Mouse (Mus musculus) heart, postnatal 0 days (tissue): ENCODE data around the gene Tnfrsf17. TPM values are rescaled to one million over a fixed set of nuclear protein-coding genes. Genes with fewer than 3 reads are reported as not detected.
A peak's percentile ranks its signal among the peaks of the same experiment; 100 is the strongest.
"Not testable (repeated sequence)": the region's sequence is repeated elsewhere in the genome, so short reads cannot be mapped to it uniquely, and the experiment has no call there.

Experiments used
- ATAC-seq: fragments of 200-750 bp; cut with Nextera tagmentation; 2 replicates; pipeline ENCODE4 v1.8.0; 2017; ENCODE audit warnings: low read depth, moderate number of reproducible peaks, moderate library complexity; ENCODE audit not compliant: insufficient read depth
- DNase-seq: peaks from one replicate; pipeline ENCODE4 v3.0.0-alpha.2; 2016; ENCODE audit warnings: low spot score
- H3K27ac ChIP-seq: fragments of 300-500 bp; sonication (generic); 2 replicates; pipeline ENCODE4 v1.5.1; 2014; ENCODE audit warnings: low read depth, mild to moderate bottlenecking
- H3K27me3 ChIP-seq: fragments of 300-500 bp; sonication (generic); 2 replicates; pipeline ENCODE4 v1.6.1; 2014; ENCODE audit warnings: low read length, mixed read lengths; ENCODE audit not compliant: control insufficient read depth, insufficient read depth
- H3K36me3 ChIP-seq: fragments of 300-500 bp; sonication (generic); replicated peaks from 2 replicates; pipeline ENCODE4 v1.6.1; 2014; ENCODE audit warnings: low read length, mixed read lengths; ENCODE audit not compliant: control insufficient read depth, insufficient read depth
- H3K4me1 ChIP-seq: fragments of 300-500 bp; sonication (generic); 2 replicates; pipeline ENCODE4 v1.6.1; 2014; ENCODE audit warnings: antibody characterized with exemption; ENCODE audit not compliant: control insufficient read depth, insufficient read depth
- H3K4me2 ChIP-seq: fragments of 300-500 bp; sonication (generic); 2 replicates; pipeline ENCODE4 v1.6.1; 2014; ENCODE audit warnings: low read depth, mild to moderate bottlenecking, low read length, moderate library complexity
- H3K4me3 ChIP-seq: fragments of 300-500 bp; sonication (generic); 2 replicates; pipeline ENCODE4 v1.5.1; 2014; ENCODE audit warnings: low read depth, low read length
- H3K9ac ChIP-seq: fragments of 300-500 bp; sonication (generic); replicated peaks from 2 replicates; pipeline ENCODE4 v1.6.1; 2014; ENCODE audit warnings: low read depth, low read length, mixed read lengths
- H3K9me3 ChIP-seq: fragments of 300-500 bp; sonication (generic); replicated peaks from 2 replicates; pipeline ENCODE4 v1.6.1; 2016; ENCODE audit warnings: low read length; ENCODE audit not compliant: control insufficient read depth
- CTCF ChIP-seq: IDR thresholded peaks from 2 replicates; pipeline ENCODE4 v1.5.1; 2016; ENCODE audit warnings: antibody characterized with exemption, control low read depth, low read depth
- EP300 ChIP-seq: IDR thresholded peaks from 2 replicates; pipeline ENCODE4 v1.6.1; 2016; ENCODE audit warnings: antibody characterized with exemption, low read depth
- WGBS: fragments of 180-500 bp; shearing (Covaris S2); extraction: QIAGEN DNeasy Blood & Tissue Kit; methylation state at CpG from one replicate; pipeline ENCODE4 v1.1.7; 2014; 5-methylcytosine and 5-hydroxymethylcytosine counted together
- polyA plus RNA-seq: library from polyadenylated mRNA; unstranded; fragments of >200 nt; fragmentation: Nextera tagmentation; extraction: Ambion mirVana; gene quantifications from 2 replicates; pipeline ENCODE4 v1.2.1, GENCODE M21; 2015
- total RNA-seq: library from RNA; depleted of rRNA; stranded (reverse); fragments of >200 nt; gene quantifications from 2 replicates; pipeline ENCODE4 v1.2.3, GENCODE M21; 2014; ENCODE audit warnings: low replicate concordance

The Tnfrsf17 gene
- total and polyA plus RNA-seq, 2 experiments from 2014 or later: not detected

DNA sequence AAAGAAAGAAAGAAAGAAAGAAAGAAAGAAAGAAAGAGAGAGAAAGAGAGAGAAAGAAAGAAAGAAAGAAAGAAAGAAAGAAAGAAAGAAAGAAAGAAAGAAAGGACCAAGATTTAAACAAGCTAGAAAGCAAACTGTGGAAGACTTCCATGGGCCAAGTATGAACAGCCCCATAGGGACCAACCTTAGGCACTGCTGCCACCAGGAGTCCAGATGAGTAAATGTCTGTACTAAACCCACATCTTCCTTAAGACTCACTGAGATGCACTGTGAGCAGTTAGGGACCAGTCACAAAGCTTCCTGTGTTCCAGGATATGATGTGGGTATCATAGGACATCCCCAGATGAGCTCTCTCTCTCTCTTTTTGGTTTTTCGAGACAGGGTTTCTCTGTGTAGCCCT, 15.9 kb upstream of the Tnfrsf17 start:
- not testable (repeated sequence) for H3K4me1 ChIP-seq, DNase-seq, H3K9me3 ChIP-seq, H3K27me3 ChIP-seq, H3K4me2 ChIP-seq, H3K36me3 ChIP-seq, H3K9ac ChIP-seq, H3K4me3 ChIP-seq, H3K27ac ChIP-seq
- ATAC-seq: peak; percentile 49; the same call in 1 of the 2 replicates
- 44% methylated on average over 1 of the region's 1 CpGs for WGBS
- peak; percentile 48 for TF ChIP-seq CTCF

DNA sequence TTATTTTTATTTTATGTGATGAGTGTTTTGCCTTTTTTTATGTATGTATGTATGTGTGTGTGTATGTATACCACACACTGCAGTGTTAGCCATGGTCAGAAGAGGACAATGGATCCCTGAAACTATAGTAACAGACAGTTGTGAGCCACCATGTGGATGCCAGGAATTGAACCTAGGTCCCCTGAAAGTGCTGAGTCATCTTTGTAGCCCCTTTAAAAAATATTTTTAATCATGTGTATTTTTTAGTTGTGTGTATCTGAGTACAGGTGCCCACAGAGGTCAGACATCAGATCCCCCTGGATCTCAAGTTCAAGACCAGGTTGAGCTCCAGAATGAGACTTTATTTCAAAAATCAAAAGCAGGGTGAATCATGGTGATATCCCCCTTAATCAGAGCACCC, 9.9 kb upstream of the Tnfrsf17 start:
- Histone ChIP-seq H3K4me1 (no peaks in the 10 kb centered on the region), H3K27me3 (no peaks in the 10 kb centered on the region), H3K9me3 (no peaks in the 10 kb centered on the region), H3K4me3 (no peak overlapping the region), H3K9ac (no peak overlapping the region), H3K4me2 (no peak overlapping the region), H3K36me3 (no peaks in the 10 kb centered on the region), H3K27ac (no peak overlapping the region)
- ATAC-seq (no peak), DNase-seq (no peak)
- no peak for TF ChIP-seq EP300
- no peak for TF ChIP-seq CTCF

DNA sequence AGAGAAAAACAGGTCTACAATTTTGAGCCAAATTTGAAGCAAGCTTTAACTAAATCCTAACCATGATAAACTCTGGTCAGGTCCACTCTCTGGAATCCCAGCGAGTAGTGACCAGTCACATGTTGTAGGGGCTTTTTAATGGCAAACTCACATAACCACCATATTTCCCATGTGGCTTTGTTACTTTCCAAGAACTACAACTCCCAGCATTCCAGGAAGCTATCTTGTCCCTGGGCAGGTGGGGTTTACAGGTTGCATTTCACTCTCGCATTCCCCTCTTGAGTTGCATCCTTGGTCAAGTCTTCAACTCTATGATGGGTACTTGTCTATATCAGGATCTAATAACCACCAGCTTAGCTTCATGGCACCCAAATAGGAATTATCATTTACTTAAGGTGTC, 8.1 kb upstream of the Tnfrsf17 start:
- Histone ChIP-seq H3K27ac (no peak overlapping the region), H3K27me3 (no peaks in the 10 kb centered on the region), H3K9me3 (no peaks in the 10 kb centered on the region), H3K4me1 (no peaks in the 10 kb centered on the region), H3K4me2 (no peak overlapping the region), H3K36me3 (no peaks in the 10 kb centered on the region), H3K9ac (no peak overlapping the region), H3K4me3 (no peak overlapping the region)
- no peak for DNase-seq
- no peak for ATAC-seq
- TF ChIP-seq EP300: no peak
- no peak for TF ChIP-seq CTCF
- WGBS: 85% methylated on average over 2 of the region's 2 CpGs

DNA sequence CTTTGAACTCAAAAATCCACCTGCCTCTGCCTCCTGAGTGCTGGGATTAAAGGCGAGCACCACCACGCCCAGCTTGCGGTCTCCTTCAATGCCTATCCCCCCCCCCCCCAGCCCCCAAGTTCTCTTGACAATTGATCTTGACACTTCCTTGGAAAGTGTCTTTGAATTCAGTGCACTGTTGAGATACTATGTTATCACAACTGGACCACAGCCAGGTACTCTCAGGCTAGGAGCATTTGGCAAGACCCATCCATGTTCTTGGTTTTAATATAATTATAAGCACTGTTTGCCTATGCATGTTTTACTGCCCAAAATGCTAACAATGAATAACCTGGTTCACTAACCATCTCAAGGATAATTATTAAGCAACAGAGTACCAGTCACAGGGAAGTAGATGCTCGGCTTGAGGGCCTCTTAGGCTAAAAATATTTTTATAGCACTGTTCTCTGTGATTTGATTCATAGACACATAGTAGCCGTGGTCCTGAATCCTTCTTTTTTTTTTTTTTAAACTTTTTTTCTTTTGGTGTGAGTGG, 2.2 kb downstream of the Tnfrsf17 start:
- Histone ChIP-seq H3K9me3 (no peaks in the 10 kb centered on the region), H3K27me3 (no peaks in the 10 kb centered on the region), H3K36me3 (no peaks in the 10 kb centered on the region), H3K4me3 (no peak overlapping the region), H3K4me1 (no peaks in the 10 kb centered on the region), H3K9ac (no peak overlapping the region), H3K27ac (no peak overlapping the region), H3K4me2 (no peak overlapping the region)
- WGBS: 35% methylated on average over 5 of the region's 5 CpGs
- no peak for DNase-seq
- no peak for TF ChIP-seq CTCF
- no peak for TF ChIP-seq EP300
- ATAC-seq: no peak

DNA sequence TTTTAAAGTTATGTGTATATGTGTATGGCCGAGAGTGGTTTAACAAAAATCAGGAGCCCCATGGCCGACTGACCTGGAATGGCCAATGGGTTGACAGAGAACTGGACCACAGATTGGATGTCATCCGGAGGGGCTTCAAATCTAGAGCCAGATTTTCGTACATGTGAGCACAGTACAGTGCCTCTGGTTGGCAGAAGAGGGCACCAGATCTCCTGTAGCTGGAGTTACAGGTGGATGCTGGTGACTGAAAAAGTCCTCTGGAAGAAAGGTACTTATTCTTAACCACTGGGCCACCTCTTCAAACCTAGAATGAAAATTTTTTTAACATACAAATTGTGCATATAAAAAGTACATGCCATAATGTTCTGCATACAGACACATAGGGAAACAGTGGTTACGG, 3.1 kb downstream of the Tnfrsf17 start:
- H3K27ac ChIP-seq: no peak overlapping the region
- DNase-seq (no peak), ATAC-seq (no peak)
- no peaks in the 10 kb centered on the region for H3K27me3 ChIP-seq
- H3K36me3 ChIP-seq: no peaks in the 10 kb centered on the region
- H3K4me3 ChIP-seq: no peak overlapping the region
- TF ChIP-seq EP300 (no peak), CTCF (no peak)
- 70% methylated on average over 5 of the region's 5 CpGs for WGBS
- H3K4me1 ChIP-seq: no peaks in the 10 kb centered on the region
- H3K4me2 ChIP-seq: no peak overlapping the region
- H3K9ac ChIP-seq: no peak overlapping the region
- no peaks in the 10 kb centered on the region for H3K9me3 ChIP-seq

DNA sequence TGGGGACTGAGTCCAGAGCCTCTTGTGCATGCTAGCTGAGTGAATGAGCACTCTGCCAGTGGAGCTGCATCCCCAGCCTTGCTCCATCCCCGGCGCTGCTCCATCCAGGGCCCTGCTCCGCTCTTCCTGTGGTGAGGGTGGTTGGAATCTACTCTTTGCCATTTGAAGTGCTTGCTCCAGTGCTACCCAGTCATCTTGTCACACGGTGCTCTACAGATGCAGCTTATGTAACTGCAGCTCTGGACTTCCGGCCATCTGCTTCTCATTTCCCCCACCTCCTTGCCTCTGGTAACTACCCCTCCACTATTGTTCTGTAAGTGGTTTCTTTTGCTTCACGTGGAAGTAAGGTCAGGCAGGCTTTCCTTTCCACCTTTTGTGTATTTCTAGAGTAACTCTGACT, 3.7 kb downstream of the Tnfrsf17 start:
- Histone ChIP-seq H3K4me3 (no peak overlapping the region), H3K27ac (no peak overlapping the region), H3K9ac (no peak overlapping the region), H3K4me2 (no peak overlapping the region), H3K9me3 (no peaks in the 10 kb centered on the region), H3K4me1 (peaks cover 5% of the 10 kb centered on the region; the same call in 1 of the 2 replicates), H3K27me3 (no peaks in the 10 kb centered on the region), H3K36me3 (no peaks in the 10 kb centered on the region)
- ATAC-seq (no peak), DNase-seq (no peak)
- TF ChIP-seq EP300: no peak
- no peak for TF ChIP-seq CTCF
- WGBS: 47% methylated on average over 6 of the region's 6 CpGs
